Mouse (Mus musculus): ENCODE measurements around the gene Hes2. TPM values are rescaled to one million over a fixed set of nuclear protein-coding genes. Genes with fewer than 3 reads are reported as not detected.

Gene Hes2
- total RNA-seq, 2 experiments from 2014 or later = not detected

- DNase-seq (ENCODE audit: low spot score in 2 of 2) = no peak
Measured at GRCm38 (mm10) chr4:152157779-152158584, 685 bp upstream of the Hes2 start.

DNA sequence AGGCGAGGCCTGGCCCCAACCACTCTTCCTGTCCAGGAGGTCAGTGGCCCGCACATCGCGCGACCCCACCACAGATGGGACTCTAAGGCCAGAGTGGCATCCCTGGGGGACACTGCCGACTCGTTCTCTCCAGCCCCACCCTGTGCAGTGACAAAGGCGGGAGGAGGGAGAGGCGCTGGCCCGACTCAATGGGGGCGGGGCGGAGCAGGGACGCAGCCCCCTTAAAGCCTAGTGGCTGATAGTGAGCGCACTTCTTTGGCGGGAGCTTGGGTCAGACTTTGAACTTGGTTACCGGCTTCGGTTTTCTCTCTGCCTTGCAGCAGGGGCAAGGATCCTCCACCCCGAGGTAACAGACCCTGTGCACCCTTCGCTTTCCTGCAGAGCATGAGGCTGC, 615 bp downstream of the Hes2 start:
- no peak for DNase-seq (ENCODE audit: low spot score in 2 of 2)

- no peak for DNase-seq (ENCODE audit: low spot score in 2 of 2)
Measured at GRCm38 (mm10) chr4:152160748-152161147, 2.1 kb downstream of the Hes2 start.

DNA sequence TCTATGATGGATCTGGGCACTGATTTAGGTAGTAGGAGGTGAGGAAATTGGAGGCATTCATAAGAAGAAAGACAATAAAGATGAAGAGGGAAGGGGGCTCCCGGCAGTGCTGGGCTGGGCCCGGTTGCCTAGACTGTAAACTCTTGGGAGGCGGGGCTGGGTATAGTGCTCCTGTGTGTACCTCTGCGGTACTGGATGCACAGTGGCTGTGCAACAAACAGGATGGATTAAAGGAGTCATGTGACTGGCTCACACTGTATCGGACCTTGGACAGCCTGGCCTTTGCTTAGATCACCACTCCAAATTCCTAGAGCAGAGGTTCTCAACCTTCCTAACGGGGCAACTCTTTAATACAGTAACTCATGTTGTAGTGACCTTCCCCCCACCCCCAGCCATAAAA, 2.9 kb downstream of the Hes2 start:
- DNase-seq (ENCODE audit: low spot score in 2 of 2) = no peak

- DNase-seq (ENCODE audit: low spot score in 2 of 2) = no peak
Measured at GRCm38 (mm10) chr4:152162748-152163147, 4.1 kb downstream of the Hes2 start.

DNA sequence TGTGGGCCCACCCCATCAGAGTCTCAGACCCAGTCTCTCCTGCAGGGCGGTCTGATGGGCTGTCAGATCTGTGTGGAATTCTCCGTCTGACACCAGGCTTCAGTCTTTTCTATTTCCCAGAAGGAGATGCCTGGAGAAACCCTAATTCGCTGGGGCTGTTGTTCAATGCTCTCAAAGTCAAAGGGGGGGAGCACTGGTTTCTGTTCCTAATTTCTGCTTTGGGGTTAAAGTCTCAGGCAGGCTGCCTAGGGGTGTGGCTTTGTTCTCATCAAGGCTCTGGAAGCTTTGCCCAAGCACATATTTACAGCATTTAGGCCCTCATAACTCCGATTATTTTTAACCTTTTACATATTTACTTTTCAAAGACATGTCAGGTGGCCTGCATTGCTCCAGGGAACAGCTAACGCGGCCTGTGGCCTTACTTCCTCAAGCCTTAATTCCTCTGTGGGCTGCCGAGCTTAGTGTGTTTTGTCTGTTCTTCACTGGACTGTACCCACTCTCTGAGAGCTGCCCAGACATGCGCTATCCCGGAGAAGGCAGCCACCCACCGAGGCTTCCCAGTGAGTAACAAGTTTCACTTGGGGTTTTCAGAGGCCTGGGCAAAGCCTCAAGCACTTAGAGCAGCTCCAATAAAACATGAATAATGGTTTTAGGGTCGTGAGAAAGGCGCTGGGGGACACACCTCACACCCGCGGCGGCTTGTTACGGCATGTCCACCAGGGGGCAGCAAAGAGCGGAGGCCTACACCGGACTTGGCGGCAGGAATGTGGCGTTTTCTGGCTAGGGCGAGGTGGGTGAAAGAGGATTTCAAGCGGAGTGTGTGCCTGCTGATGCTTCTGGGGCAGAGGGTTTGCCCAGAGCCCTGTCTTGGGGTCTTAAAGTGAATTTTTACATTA, 6.6 kb downstream of the Hes2 start:
- peak; percentile 71 to 84 for DNase-seq (ENCODE audit: low spot score in 2 of 2)

DNA sequence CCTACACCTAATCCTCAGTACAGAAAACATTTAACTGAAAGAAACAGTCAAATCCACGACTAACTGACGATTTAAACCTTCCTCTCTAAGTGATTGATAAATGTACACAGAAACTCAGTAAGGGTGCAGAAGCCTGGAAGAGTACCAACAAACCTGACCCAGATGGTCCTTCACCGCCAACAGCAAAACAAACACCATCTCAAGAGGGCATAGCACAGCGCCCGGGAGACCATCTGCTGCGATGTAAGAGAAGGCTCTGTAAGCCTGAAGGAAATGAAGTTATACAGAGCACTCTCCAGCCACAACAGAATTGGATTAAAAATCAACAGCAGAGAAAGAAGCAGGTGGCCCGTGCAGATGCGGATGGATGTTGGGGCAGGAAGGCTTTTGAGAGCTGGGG, 9.4 kb downstream of the Hes2 start:
- DNase-seq (ENCODE audit: low spot score in 2 of 2) = no peak

GRCm38 (mm10) chr4:152169103-152169502, 10.4 kb downstream of the Hes2 start:
- DNase-seq (ENCODE audit: low spot score in 2 of 2) = no peak

GRCm38 (mm10) chr4:152170286-152170685, 11.6 kb downstream of the Hes2 start:
- DNase-seq (ENCODE audit: low spot score in 2 of 2) = no peak

DNA sequence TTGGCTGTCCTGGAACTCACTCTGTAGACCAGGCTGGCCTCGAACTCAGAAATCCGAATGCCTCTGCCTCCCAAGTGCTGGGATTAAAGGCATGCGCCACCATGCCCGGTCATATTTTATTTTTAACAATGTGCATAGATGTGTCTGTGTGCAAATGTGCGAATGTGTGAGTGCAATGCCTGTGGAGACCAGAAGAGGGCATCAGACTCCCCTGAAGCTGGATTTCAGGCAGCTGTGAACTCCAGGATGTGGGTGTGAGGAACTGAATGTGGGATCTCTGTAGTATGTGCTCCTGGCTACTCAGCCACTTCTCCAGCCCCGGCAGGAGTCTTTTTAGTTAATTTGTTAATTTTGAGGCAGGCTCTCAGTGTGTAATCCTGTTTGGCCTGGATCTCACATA, 12.9 kb downstream of the Hes2 start:
- no peak for DNase-seq (ENCODE audit: low spot score in 2 of 2)

GRCm38 (mm10) chr4:152173041-152173440, 14.4 kb downstream of the Hes2 start:
- peak; percentile 85 to 86 for DNase-seq (ENCODE audit: low spot score in 2 of 2)

DNA sequence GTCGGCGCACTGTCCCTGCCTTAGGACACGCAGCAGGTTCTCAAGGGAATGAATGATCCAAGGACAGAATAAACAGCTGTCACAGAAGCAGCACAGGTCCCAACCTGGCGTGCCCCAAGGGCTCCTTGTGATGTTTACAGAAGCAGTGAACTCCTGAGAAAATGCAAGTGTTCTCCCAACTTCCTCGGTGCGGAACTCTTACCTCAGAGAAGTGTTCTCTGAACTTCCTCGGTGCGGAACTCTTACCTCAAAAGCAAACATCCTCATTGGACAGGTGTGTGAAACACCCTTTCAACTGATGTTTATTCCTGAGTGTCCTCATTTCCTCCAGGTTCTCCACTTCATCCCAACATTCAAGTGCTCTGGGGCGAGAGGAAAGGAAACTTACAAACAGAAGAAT, 15.3 kb downstream of the Hes2 start:
- no peak for DNase-seq (ENCODE audit: low spot score in 2 of 2)

DNA sequence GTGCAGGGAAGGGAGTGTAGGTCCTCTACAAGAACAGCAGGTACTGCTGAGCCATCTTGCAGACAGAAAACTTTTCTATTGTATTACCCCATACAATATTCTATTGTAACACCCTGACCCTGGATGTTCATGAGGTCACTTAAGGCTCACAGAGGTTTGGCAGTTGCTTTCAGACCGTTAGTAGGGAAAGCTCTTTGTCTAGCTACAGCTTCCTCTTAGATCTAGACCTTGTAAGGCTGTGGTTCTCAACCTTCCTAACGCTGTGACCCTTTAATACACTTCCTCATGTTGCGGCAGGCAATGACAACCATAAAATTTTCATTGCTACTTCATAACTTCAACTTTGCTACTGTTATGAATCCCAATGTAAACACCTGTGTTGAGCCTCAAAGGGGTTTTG, 18.0 kb downstream of the Hes2 start:
- DNase-seq (ENCODE audit: low spot score in 2 of 2) = no peak

DNA sequence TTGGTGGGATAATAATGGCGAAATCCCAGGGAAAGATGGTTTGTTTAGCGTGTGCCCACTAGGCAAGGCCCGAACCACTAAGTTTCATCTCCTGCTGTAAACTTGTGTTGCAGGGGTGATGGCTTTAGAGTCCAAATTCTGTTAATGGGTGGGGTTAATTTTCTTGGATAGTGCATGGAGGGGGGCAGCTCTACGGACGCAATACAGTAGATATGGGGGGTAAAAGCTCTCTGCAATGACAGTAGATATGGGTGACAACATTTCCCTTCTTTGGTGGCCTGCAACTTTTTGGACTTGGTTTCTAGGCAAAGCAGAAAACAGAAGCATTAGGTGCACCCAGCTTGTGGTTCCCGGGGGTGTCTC, 18.5 kb downstream of the Hes2 start:
- DNase-seq (ENCODE audit: low spot score in 2 of 2) = no peak

GRCm38 (mm10) chr4:152177537-152178343, 19.1 kb downstream of the Hes2 start, which contains the start of gene Acot7:
Gene Acot7 (plus strand): TSS chr4:152178134.
- DNase-seq (ENCODE audit: low spot score in 2 of 2) = peak; percentile 88 to 90

- peak; percentile 63 to 67 for DNase-seq (ENCODE audit: low spot score in 2 of 2)
Measured at GRCm38 (mm10) chr4:152178344-152178864, 19.7 kb downstream of the Hes2 start.

GRCm38 (mm10) chr4:152178916-152179705, 20.4 kb downstream of the Hes2 start:
- peak in 1 of 2 experiments; percentile 33 for DNase-seq (ENCODE audit: low spot score in 2 of 2)

DNA sequence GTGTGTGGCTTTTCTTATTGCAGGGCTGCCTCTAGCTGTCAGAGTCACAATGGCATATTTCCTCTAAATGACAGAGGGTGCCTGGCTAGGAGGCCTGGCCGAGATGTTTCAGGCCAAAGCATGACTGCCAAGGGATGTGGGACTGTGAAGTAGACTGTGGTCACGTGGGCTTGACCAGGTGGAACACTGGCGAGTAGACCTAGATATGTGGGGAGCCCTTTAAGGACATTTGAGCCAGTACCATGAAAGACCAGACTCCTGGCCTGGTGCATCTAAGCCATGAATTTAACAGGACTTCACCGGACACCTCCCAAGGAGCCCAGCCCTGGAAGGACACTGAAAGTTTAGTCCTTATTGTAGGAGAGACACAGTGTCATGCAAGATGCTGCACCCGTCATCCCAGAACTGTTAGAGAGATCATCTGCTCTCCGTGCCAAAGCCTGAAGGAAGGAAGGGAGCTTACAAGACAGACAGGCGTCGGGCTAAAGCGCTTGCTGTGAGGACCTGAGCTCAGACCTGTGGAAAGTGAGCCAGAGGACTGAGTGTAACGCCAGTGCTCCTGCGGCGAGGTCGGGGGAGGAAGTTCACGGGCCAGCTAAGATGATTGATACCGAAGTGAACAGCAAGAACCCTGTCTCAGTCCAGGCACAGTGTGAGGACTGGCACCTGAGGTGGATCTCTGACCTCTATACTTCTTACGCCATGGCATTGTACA, 21.4 kb downstream of the Hes2 start:
- no peak for DNase-seq (ENCODE audit: low spot score in 2 of 2)

DNA sequence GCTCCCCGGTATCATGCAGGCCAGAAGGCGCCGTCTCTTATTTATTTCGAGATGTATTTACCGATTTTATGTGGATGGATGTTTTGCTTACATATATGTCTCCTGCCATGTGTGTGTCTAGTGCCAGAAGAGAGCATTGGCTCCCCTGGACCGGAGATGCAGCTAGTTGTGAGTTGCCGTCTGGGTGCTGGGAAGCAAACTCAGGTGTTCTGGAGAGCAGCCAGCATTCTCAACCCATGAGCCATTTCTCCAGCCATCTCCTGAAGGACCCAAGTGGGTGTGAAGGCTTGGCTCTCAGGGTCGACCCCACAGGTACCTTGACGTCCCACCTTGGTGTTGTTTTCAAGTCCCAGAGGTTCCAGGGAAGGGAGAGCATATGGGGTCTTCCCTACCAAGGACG, 23.5 kb downstream of the Hes2 start:
- DNase-seq (ENCODE audit: low spot score in 2 of 2) = no peak
